Mouse (Mus musculus) hindbrain, postnatal 0 days (tissue): Measurements from ENCODE around the gene Wdr11. TPM values are rescaled to one million over a fixed set of nuclear protein-coding genes. Genes with fewer than 3 reads are reported as not detected.
A peak's percentile ranks its signal among the peaks of the same experiment; 100 is the strongest.

Experiments
- ATAC-seq: fragments of 200-750 bp; cut with Nextera tagmentation; 2 replicates; pipeline ENCODE4 v1.8.0; 2017; ENCODE audit warnings: mild to moderate bottlenecking, moderate TSS enrichment, moderate library complexity
- DNase-seq: peaks from one replicate; pipeline ENCODE4 v3.0.0-alpha.2; 2015; ENCODE audit warnings: low spot score
- H3K27ac ChIP-seq: fragments of 300-500 bp; sonication (generic); 2 replicates; pipeline ENCODE4 v1.5.1; 2014; ENCODE audit warnings: mild to moderate bottlenecking
- H3K27me3 ChIP-seq: fragments of 300-500 bp; sonication (generic); 2 replicates; pipeline ENCODE4 v1.6.1; 2014; ENCODE audit warnings: low read length, mixed read lengths; ENCODE audit not compliant: insufficient read depth
- H3K36me3 ChIP-seq: fragments of 300-500 bp; sonication (generic); 2 replicates; pipeline ENCODE4 v1.6.1; 2014; ENCODE audit warnings: low read length, mixed read lengths; ENCODE audit not compliant: insufficient read depth
- H3K4me1 ChIP-seq: fragments of 300-500 bp; sonication (generic); 2 replicates; pipeline ENCODE4 v1.6.1; 2014; ENCODE audit warnings: antibody characterized with exemption, low read length, mixed read lengths; ENCODE audit not compliant: insufficient read depth
- H3K4me2 ChIP-seq: fragments of 300-500 bp; sonication (generic); 2 replicates; pipeline ENCODE4 v1.6.1; 2014; ENCODE audit warnings: low read depth, mild to moderate bottlenecking, low read length, moderate library complexity, mixed read lengths
- H3K4me3 ChIP-seq: fragments of 300-500 bp; sonication (generic); 2 replicates; pipeline ENCODE4 v1.5.1; 2014; ENCODE audit warnings: low read length
- H3K9ac ChIP-seq: fragments of 300-500 bp; sonication (generic); replicated peaks from 2 replicates; pipeline ENCODE4 v1.6.1; 2014; ENCODE audit warnings: mild to moderate bottlenecking, low read length, moderate library complexity, mixed read lengths
- H3K9me3 ChIP-seq: fragments of 300-500 bp; sonication (generic); 2 replicates; pipeline ENCODE4 v1.6.1; 2016; ENCODE audit warnings: low read length, mixed read lengths
- CTCF ChIP-seq: IDR thresholded peaks from 2 replicates; pipeline ENCODE4 v1.5.1; 2016; ENCODE audit warnings: antibody characterized with exemption, control low read depth, low read depth
- WGBS: fragments of 180-500 bp; shearing (Covaris S2); extraction: QIAGEN DNeasy Blood & Tissue Kit; methylation state at CpG from one replicate; pipeline ENCODE4 v1.1.7; 2014; 5-methylcytosine and 5-hydroxymethylcytosine counted together
- polyA plus RNA-seq: library from polyadenylated mRNA; unstranded; fragments of >200 nt; fragmentation: Nextera tagmentation; extraction: Ambion mirVana; gene quantifications from 2 replicates; pipeline ENCODE4 v1.2.1, GENCODE M21; 2015
- total RNA-seq: library from RNA; depleted of rRNA; stranded (reverse); fragments of >200 nt; gene quantifications from 2 replicates; pipeline ENCODE4 v1.2.3, GENCODE M21; 2014

Wdr11 gene
- total and polyA plus RNA-seq, 2 experiments from 2014 or later, result 25.2 to 42.4 TPM

GRCm38 (mm10) chr7:129660546-129660945 lies 68.9 kb downstream of the Wdr11 start:
- ATAC-seq, result no peak
- no peak overlapping the region for H3K27ac ChIP-seq
- WGBS, result 77% methylated on average over 9 of the region's 9 CpGs
- no peak overlapping the region for H3K4me2 ChIP-seq
- H3K36me3 ChIP-seq, result no peaks in the 10 kb centered on the region
- no peak overlapping the region for H3K4me3 ChIP-seq
- no peak for TF ChIP-seq CTCF
- no peak overlapping the region for H3K9ac ChIP-seq
- no peaks in the 10 kb centered on the region for H3K9me3 ChIP-seq
- H3K27me3 ChIP-seq, result no peaks in the 10 kb centered on the region
- DNase-seq, result no peak
- no peaks in the 10 kb centered on the region for H3K4me1 ChIP-seq

DNA sequence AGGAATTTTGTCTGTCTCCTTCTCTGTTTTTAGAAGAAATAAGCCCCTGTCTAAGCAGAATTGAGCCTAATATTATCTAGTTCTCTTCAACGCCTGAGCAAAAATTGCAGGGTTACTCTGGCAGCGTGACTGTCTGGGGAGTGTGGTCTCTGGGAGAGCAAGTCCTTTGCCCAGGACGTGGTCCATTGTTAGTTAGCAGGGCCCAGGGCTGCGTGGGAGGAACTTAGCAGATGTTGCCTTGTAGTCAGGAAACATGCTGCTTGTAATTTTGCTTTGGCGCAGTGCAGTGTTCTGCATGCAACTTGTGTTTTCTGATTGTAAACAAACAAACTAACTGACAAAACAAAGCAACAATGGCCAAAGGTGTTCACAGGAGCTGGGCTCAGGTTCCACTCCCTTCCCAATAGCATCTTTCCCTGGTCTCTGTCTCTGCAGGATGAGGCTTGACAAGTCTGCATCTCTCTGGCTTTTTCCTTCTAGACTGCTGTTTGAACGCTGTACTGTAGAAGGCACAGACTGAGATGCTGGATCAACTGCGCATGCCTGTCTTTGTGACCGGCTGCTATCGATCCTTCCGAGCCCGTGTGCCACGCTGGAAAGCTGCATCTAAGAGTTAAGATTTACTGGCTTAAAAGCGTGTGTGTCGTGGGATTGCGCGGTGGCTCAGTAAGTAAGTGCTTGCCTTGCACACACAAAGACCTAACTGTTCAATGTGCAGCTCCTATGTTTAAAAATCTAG lies 70.6 kb downstream of the Wdr11 start:
- Histone ChIP-seq H3K9ac (no peak overlapping the region), H3K9me3 (no peaks in the 10 kb centered on the region), H3K4me2 (0 out of 2 replicates have a peak overlapping the region, but pooled peaks have one; percentile 13), H3K27ac (no peak overlapping the region), H3K27me3 (no peaks in the 10 kb centered on the region), H3K4me3 (no peak overlapping the region), H3K36me3 (no peaks in the 10 kb centered on the region), H3K4me1 (no peaks in the 10 kb centered on the region)
- DNase-seq (peak; percentile 25), ATAC-seq (no peak)
- no peak for TF ChIP-seq CTCF
- WGBS, result 46% methylated on average over 16 of the region's 16 CpGs

- Histone ChIP-seq H3K27ac (no peak overlapping the region), H3K4me1 (no peaks in the 10 kb centered on the region), H3K4me2 (no peak overlapping the region), H3K36me3 (no peaks in the 10 kb centered on the region), H3K4me3 (no peak overlapping the region), H3K9me3 (no peaks in the 10 kb centered on the region), H3K9ac (no peak overlapping the region), H3K27me3 (no peaks in the 10 kb centered on the region)
- WGBS, result 32% methylated on average over 12 of the region's 12 CpGs
- DNase-seq (peak; percentile 38), ATAC-seq (peak; percentile 45; the same call in 1 of the 2 replicates)
- no peak for TF ChIP-seq CTCF
These were observed 72.3 kb downstream of the Wdr11 start for GRCm38 (mm10) chr7:129663781-129664505.

GRCm38 (mm10) chr7:129665411-129665810 lies 73.7 kb downstream of the Wdr11 start:
- Histone ChIP-seq H3K36me3 (no peaks in the 10 kb centered on the region), H3K27ac (no peak overlapping the region), H3K4me2 (no peak overlapping the region), H3K27me3 (no peaks in the 10 kb centered on the region), H3K9me3 (no peaks in the 10 kb centered on the region), H3K9ac (no peak overlapping the region), H3K4me3 (no peak overlapping the region), H3K4me1 (no peaks in the 10 kb centered on the region)
- ATAC-seq, result no peak
- no peak for DNase-seq
- WGBS, result 77% methylated on average over 3 of the region's 3 CpGs
- no peak for TF ChIP-seq CTCF

DNA sequence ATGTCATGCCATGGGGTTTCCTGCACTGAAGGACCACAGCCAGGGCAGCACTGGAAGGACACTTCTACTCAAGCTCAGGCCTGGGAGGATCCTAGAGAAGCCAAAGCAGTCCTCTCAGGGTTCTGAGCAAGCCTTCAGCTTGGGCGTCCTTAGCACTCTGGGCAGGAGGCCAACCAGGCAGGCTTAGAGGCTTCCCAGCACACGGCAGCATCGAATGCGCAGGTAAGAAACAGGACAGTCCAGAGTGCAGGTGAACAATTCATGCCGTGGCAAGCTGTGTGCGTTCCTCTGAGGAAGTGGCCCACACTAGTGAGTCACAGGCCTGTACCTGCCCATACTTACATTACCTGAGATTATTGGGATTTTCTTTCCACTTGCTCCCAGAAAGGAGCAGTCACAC lies 74.3 kb downstream of the Wdr11 start:
- ATAC-seq (no peak), DNase-seq (no peak)
- H3K36me3 ChIP-seq, result no peaks in the 10 kb centered on the region
- 75% methylated on average over 6 of the region's 6 CpGs for WGBS
- H3K4me2 ChIP-seq, result no peak overlapping the region
- TF ChIP-seq CTCF, result no peak
- H3K9ac ChIP-seq, result no peak overlapping the region
- no peaks in the 10 kb centered on the region for H3K9me3 ChIP-seq
- no peak overlapping the region for H3K4me3 ChIP-seq
- no peak overlapping the region for H3K27ac ChIP-seq
- no peaks in the 10 kb centered on the region for H3K4me1 ChIP-seq
- no peaks in the 10 kb centered on the region for H3K27me3 ChIP-seq

DNA sequence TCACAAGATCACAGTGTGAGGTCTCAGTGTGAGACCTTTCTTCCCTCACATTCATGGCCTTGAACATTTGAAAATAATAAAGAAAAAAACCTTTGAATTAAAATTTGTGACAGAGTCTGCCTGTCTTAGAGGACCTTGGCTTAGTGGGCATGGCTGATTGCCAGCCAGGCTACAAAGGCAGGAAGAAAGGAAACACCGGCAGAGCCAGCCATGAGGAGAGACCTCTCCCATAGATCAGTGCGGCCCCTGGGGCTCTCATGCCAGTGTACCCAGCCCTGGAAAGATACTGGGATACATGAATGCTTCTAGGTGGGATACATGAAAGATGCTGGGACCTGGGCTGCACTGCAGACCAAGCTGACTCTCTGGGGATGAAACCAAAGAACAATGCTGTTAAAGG lies 74.9 kb downstream of the Wdr11 start:
- no peak overlapping the region for H3K4me2 ChIP-seq
- 35% methylated on average over 2 of the region's 2 CpGs for whole genome bisulfite sequencing
- ATAC-seq (no peak), DNase-seq (no peak)
- H3K9me3 ChIP-seq, result no peaks in the 10 kb centered on the region
- no peak for TF ChIP-seq CTCF
- no peak overlapping the region for H3K4me3 ChIP-seq
- no peak overlapping the region for H3K9ac ChIP-seq
- no peaks in the 10 kb centered on the region for H3K27me3 ChIP-seq
- no peak overlapping the region for H3K27ac ChIP-seq
- no peaks in the 10 kb centered on the region for H3K36me3 ChIP-seq
- no peaks in the 10 kb centered on the region for H3K4me1 ChIP-seq

DNA sequence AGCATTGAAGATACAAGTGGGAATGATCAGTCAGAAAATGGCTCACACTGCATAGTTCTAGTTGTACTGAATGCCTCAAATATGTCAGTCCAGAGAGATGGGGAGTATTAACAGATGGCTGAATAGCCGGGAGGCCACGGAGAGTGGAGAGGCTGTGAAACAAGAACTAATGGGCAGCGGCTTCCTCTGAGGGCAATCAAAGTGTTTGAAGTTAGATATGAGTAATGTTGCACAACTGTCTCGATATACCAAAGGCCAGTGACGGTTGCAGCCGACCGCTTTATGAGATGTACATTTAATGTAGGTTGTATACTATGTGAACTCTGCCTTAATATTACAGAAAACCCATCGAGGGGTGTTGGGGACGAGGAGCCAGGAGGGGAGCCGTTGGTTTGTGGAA lies 78.6 kb downstream of the Wdr11 start:
- TF ChIP-seq CTCF, result no peak
- no peak overlapping the region for H3K4me3 ChIP-seq
- no peak for DNase-seq
- 87% methylated on average over 10 of the region's 10 CpGs for WGBS
- H3K27ac ChIP-seq, result no peak overlapping the region
- H3K27me3 ChIP-seq, result no peaks in the 10 kb centered on the region
- H3K4me1 ChIP-seq, result no peaks in the 10 kb centered on the region
- no peak overlapping the region for H3K4me2 ChIP-seq
- H3K9me3 ChIP-seq, result no peaks in the 10 kb centered on the region
- ATAC-seq, result no peak
- H3K36me3 ChIP-seq, result no peaks in the 10 kb centered on the region
- H3K9ac ChIP-seq, result no peak overlapping the region
